Mouse (Mus musculus): ENCODE measurements around the gene Tfcp2l1.
A peak's percentile ranks its signal among the peaks of the same experiment; 100 is the strongest.

Gene Tfcp2l1

GRCm38 (mm10) chr1:118650771-118651080 lies 23.0 kb downstream of the Tfcp2l1 start:
- DNase-seq (ENCODE audit: low spot score), result no peak

- no peak for DNase-seq (ENCODE audit: low spot score)
Measured at GRCm38 (mm10) chr1:118658716-118659115, 31.0 kb downstream of the Tfcp2l1 start.

GRCm38 (mm10) chr1:118660880-118661465 lies 33.2 kb downstream of the Tfcp2l1 start:
- DNase-seq (ENCODE audit: low spot score), result no peak

GRCm38 (mm10) chr1:118663062-118663461 lies 35.3 kb downstream of the Tfcp2l1 start:
- DNase-seq (ENCODE audit: low spot score), result no peak

GRCm38 (mm10) chr1:118667536-118667935 lies 39.8 kb downstream of the Tfcp2l1 start:
- DNase-seq (ENCODE audit: low spot score), result no peak

- DNase-seq (ENCODE audit: low spot score), result peak; percentile 40
Measured at GRCm38 (mm10) chr1:118672196-118672595, 44.5 kb downstream of the Tfcp2l1 start.

GRCm38 (mm10) chr1:118674176-118674575 lies 46.4 kb downstream of the Tfcp2l1 start:
- no peak for DNase-seq (ENCODE audit: low spot score)

- DNase-seq (ENCODE audit: low spot score), result no peak
Measured at GRCm38 (mm10) chr1:118681980-118682379, 54.2 kb downstream of the Tfcp2l1 start.

- no peak for DNase-seq (ENCODE audit: low spot score)
Measured at GRCm38 (mm10) chr1:118683686-118684085, 55.9 kb downstream of the Tfcp2l1 start.

- DNase-seq (ENCODE audit: low spot score), result no peak
Measured at GRCm38 (mm10) chr1:118687726-118688125, 60.0 kb downstream of the Tfcp2l1 start.

GRCm38 (mm10) chr1:118689830-118690229 lies 62.1 kb downstream of the Tfcp2l1 start:
- DNase-seq (ENCODE audit: low spot score), result no peak

- DNase-seq (ENCODE audit: low spot score), result peak; percentile 18
Measured at GRCm38 (mm10) chr1:118694436-118694835, 66.7 kb downstream of the Tfcp2l1 start.

GRCm38 (mm10) chr1:118697906-118698305 lies 70.2 kb downstream of the Tfcp2l1 start:
- DNase-seq (ENCODE audit: low spot score), result no peak

- no peak for DNase-seq (ENCODE audit: low spot score)
Measured at GRCm38 (mm10) chr1:118699118-118699890, 71.6 kb downstream of the Tfcp2l1 start.

- DNase-seq (ENCODE audit: low spot score), result no peak
Measured at GRCm38 (mm10) chr1:118699961-118700360, 72.2 kb downstream of the Tfcp2l1 start.

GRCm38 (mm10) chr1:118711606-118712005 lies 83.9 kb downstream of the Tfcp2l1 start:
- no peak for DNase-seq (ENCODE audit: low spot score)

- no peak for DNase-seq (ENCODE audit: low spot score)
Measured at GRCm38 (mm10) chr1:118716225-118716624, 88.5 kb downstream of the Tfcp2l1 start.

GRCm38 (mm10) chr1:118718055-118718454 lies 90.3 kb downstream of the Tfcp2l1 start:
- no peak for DNase-seq (ENCODE audit: low spot score)

- DNase-seq (ENCODE audit: low spot score), result no peak
Measured at GRCm38 (mm10) chr1:118719699-118720098, 92.0 kb downstream of the Tfcp2l1 start.

- no peak for DNase-seq (ENCODE audit: low spot score)
Measured at GRCm38 (mm10) chr1:118720474-118721095, 92.8 kb downstream of the Tfcp2l1 start.

GRCm38 (mm10) chr1:118727075-118727474 lies 99.3 kb downstream of the Tfcp2l1 start:
- no peak for DNase-seq (ENCODE audit: low spot score)

- no peak for DNase-seq (ENCODE audit: low spot score)
Measured at GRCm38 (mm10) chr1:118728796-118729195, 101.1 kb downstream of the Tfcp2l1 start.
